Mouse (Mus musculus): Measurements from ENCODE around the gene Ralgps2.

Ralgps2 gene

GRCm38 (mm10) chr1:156838177-156838576 lies 101.2 kb downstream of the Ralgps2 start, which contains the start of gene Angptl1:
Gene Angptl1 (plus strand): TSS chr1:156838562.
- TF ChIP-seq GATA4 (IDR thresholded peaks at IDR 0.05; ENCODE audit: insufficient replicate concordance, low read length) = no peak

GRCm38 (mm10) chr1:156819236-156819635 lies 120.2 kb downstream of the Ralgps2 start:
- TF ChIP-seq GATA4 (IDR thresholded peaks at IDR 0.05; ENCODE audit: insufficient replicate concordance, low read length) = no peak

- no peak for TF ChIP-seq GATA4 (IDR thresholded peaks at IDR 0.05; ENCODE audit: insufficient replicate concordance, low read length)
Observed at GRCm38 (mm10) chr1:156813485-156813884, 125.9 kb downstream of the Ralgps2 start.

GRCm38 (mm10) chr1:156812716-156813115 lies 126.7 kb downstream of the Ralgps2 start:
- TF ChIP-seq GATA4 (IDR thresholded peaks at IDR 0.05; ENCODE audit: insufficient replicate concordance, low read length) = no peak

- TF ChIP-seq GATA4 (IDR thresholded peaks at IDR 0.05; ENCODE audit: insufficient replicate concordance, low read length) = no peak
Observed at GRCm38 (mm10) chr1:156811928-156812327, 127.5 kb downstream of the Ralgps2 start.

DNA sequence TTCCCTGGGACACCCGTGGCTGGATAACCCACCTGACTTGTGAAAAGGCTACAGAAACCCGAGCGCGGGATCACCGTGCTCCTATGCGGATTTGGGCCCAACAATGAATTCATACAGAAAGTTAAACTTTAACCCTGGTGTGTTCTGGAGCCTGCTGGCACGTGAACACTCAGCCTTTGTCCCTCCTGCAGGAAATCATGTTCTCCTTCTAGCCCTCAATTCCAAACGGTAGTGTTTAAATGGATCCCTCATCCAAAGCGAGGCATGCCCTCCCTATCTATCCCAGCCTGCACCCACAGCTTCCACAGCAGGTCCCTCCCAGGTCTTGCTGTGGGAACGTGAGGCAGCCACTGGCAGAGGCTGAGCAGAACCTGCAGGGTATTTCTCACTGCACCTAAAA lies 131.1 kb downstream of the Ralgps2 start:
- TF ChIP-seq GATA4 (IDR thresholded peaks at IDR 0.05; ENCODE audit: insufficient replicate concordance, low read length) = no peak

DNA sequence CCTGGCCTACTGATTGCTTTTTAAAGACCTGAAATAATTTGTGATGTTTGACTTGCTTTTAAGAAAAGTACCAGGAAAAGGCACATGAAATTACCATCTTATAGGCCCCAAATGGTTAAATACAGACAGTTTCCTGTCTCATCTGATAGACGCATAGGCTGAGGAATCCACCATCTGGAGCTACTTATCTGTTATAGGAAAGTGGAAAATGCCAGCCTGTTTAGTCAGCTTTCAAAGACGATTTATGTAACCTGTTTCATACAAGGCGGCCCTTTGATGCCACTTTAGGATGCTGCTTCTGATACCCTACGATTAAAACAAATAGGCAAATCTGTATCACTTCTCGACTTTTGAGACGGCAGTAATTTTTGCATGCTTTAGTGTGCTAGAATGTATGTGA lies 138.2 kb downstream of the Ralgps2 start:
- no peak for TF ChIP-seq GATA4 (IDR thresholded peaks at IDR 0.05; ENCODE audit: insufficient replicate concordance, low read length)

DNA sequence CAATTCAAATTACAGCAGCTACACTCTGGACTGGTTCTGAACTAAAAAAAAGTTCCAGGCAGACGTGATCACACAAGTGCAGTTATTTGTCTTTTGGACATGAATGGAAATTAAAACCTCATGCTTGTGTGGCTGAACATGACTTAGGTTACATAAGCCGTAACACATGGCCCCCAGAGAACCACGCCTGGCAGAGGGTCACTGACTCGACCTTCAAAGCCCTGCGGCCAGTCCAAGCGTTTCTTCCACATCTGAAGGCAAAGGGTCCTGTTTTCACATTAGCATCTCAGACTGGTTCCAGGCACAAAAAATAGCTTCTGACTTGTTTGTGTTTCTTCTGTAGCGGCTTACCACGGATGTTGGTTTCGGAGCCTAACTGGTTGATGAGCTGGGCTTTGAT lies 143.2 kb downstream of the Ralgps2 start:
- TF ChIP-seq GATA4 (IDR thresholded peaks at IDR 0.05; ENCODE audit: insufficient replicate concordance, low read length) = no peak

GRCm38 (mm10) chr1:156789844-156790490 lies 149.5 kb downstream of the Ralgps2 start:
- no peak for TF ChIP-seq GATA4 (IDR thresholded peaks at IDR 0.05; ENCODE audit: insufficient replicate concordance, low read length)

DNA sequence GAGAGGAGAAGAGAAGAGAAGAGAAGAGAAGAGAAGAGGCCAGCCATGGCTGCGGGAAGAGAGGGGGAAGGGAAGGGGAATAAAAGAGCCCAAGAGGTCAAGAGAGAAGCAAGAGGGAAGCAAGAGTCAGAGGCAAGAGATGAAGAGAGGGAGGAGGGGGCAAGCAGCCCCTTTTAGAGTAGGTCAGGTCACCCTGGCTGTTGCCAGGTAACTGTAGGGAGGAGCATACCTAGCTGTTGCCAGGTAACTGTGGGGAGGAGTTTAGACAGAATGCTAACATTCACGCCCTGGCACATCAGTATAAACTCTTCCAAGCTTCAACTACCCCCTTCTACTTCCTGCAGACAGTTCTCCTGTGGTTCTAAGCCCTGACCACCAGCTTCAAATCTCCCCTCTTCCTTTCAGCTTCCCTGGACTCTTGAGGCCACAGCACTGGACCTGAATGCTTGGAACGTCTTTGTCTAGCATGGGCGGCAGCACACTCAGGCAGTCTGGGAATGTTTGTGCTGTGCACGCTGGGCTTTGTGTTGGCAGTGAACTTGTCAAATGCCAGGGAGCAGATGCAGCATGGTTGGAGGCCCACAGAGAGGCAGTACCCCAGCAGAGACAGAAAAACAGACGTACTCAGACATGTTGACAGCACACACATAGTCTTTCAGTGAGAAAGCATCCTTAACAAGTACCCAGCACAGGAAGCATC lies 152.1 kb downstream of the Ralgps2 start:
- no peak for TF ChIP-seq GATA4 (IDR thresholded peaks at IDR 0.05; ENCODE audit: insufficient replicate concordance, low read length)

DNA sequence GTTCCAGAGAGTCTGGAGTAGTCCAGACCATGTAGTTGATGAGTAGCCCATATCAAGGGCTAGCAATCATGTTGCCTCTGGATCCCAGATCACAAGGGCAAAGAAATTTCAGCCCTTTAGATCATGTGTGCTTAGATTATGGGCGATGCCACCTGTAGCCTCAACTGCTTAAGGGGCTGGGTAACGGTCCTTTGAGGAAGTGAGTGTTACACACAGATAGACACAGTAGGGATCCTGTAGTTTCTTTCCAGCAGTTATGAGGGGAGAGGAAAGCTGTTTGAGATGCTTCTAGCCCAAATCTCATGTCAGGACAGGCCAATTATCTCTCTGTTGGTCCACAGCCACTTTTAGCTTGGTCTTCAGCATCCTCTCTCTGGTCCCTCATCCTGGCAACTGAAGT lies 153.4 kb downstream of the Ralgps2 start:
- TF ChIP-seq GATA4 (IDR thresholded peaks at IDR 0.05; ENCODE audit: insufficient replicate concordance, low read length) = no peak

DNA sequence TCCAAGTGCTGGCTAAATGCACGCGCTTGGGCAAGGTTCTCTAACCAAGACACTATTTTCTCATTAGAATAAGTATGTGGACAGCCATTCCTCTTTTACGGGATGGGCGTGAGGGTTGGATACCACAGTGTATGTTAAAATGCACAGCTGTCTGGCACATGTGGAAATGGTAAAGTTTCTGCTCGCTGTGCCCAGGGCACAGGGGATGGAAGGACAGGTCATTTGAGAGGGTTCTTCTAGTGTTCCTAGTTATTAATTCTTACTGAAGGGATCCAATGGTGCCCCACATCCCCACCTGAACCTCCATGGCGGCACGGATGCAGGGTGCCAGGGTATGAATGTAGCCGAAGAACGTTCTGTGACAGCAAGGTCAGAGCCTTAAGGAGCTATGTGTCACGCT lies 154.5 kb downstream of the Ralgps2 start:
- no peak for TF ChIP-seq GATA4 (IDR thresholded peaks at IDR 0.05; ENCODE audit: insufficient replicate concordance, low read length)

DNA sequence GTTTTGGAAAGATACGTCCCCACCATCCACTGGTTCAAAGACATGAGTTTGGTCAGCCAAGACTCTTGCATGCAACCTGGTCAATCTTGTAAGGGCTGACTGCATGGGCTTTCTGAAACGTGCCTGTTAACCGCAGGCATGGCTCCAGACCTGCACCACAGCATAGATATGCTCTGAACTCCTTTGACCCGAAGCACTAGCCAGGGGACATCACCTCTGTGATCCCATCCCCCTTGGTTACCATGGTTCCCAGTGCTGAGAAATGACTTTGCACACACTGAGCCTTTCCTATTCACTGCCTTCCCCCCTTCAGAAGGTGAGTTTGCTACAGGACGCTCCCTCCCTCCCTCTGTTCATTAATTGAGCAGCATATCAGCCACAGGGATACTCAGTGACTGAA lies 155.3 kb downstream of the Ralgps2 start:
- TF ChIP-seq GATA4 (IDR thresholded peaks at IDR 0.05; ENCODE audit: insufficient replicate concordance, low read length) = no peak

- no peak for TF ChIP-seq GATA4 (IDR thresholded peaks at IDR 0.05; ENCODE audit: insufficient replicate concordance, low read length)
Observed at GRCm38 (mm10) chr1:156781971-156782850, 157.2 kb downstream of the Ralgps2 start.

DNA sequence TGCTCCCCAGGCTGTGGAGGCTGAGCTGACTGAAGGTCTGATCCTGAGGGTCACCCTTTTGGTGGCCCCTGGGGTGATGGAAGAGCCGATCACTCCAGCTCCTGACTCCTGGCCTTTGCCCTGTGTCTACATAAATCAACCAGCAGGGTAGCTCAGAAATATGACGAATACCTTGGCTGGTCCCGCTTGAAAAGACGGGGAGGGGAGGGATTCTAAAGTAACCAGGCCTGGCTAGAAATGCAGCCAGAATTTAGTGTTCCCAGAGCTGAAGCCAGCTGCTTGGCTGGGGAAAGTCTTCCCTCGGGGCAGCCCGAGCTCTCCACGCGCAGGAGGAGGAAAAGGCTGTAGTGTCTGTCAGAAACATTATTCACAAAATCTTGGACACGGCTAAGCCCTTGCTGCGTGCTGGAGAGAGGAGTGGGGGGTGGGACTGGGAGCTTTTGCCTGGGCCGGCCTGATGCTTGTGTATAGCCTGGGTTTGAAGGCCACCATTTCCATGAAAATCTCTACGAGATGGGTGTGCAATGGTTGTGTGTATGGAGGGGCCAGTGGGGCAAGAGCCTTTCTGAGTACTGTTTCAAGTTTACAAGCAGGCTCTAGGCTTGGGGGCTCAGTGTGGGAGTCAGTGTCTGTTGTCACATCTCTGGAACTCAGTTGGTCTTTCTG lies 158.2 kb downstream of the Ralgps2 start:
- TF ChIP-seq GATA4 (IDR thresholded peaks at IDR 0.05; ENCODE audit: insufficient replicate concordance, low read length) = no peak
